Mouse (Mus musculus) thymus, adult 2 months (tissue): ENCODE measurements around the gene Igsf6.

Source experiments
- CTCF ChIP-seq: fragments of 200-500 bp; IDR thresholded peaks from 2 replicates; pipeline ENCODE4 v1.5.1; 2012; ENCODE audit warnings: mild to moderate bottlenecking, control low read depth, low read length, moderate library complexity, borderline replicate concordance; ENCODE audit not compliant: control insufficient read depth, poor library complexity, insufficient read depth; ENCODE audit errors: extremely low read depth
- POLR2A ChIP-seq: fragments of 200-500 bp; IDR thresholded peaks from 2 replicates; pipeline ENCODE4 v1.6.1; 2012; ENCODE audit warnings: mild to moderate bottlenecking, low read length, control low read depth, moderate library complexity; ENCODE audit not compliant: control insufficient read depth, poor library complexity, insufficient read depth; ENCODE audit errors: extremely low read depth

- no peak for TF ChIP-seq POLR2A
- no peak for TF ChIP-seq CTCF
These were observed 8.7 kb upstream of the Igsf6 start for GRCm38 (mm10) chr7:121082949-121083513.
